Mouse (Mus musculus) intestine, postnatal 0 days (tissue): ENCODE measurements around the gene Prpsap1. TPM values are rescaled to one million over a fixed set of nuclear protein-coding genes. Genes with fewer than 3 reads are reported as not detected.

Source experiments
- ATAC-seq: fragments of 200-750 bp; cut with Nextera tagmentation; 2 replicates; pipeline ENCODE4 v1.8.0; 2017; ENCODE audit warnings: mild to moderate bottlenecking, moderate TSS enrichment, moderate library complexity
- H3K27ac ChIP-seq: fragments of 300-500 bp; sonication (generic); 2 replicates; pipeline ENCODE4 v1.5.1; 2014; ENCODE audit warnings: mild to moderate bottlenecking, low read depth, low read length, moderate library complexity
- H3K27me3 ChIP-seq: fragments of 300-500 bp; sonication (generic); replicated peaks from 2 replicates; pipeline ENCODE4 v1.6.1; 2014; ENCODE audit warnings: low read length, mixed read lengths; ENCODE audit not compliant: control insufficient read depth, insufficient read depth
- H3K36me3 ChIP-seq: fragments of 300-500 bp; sonication (generic); 2 replicates; pipeline ENCODE4 v1.6.1; 2014; ENCODE audit warnings: mild to moderate bottlenecking, moderate library complexity; ENCODE audit not compliant: control insufficient read depth, insufficient read depth
- H3K4me1 ChIP-seq: fragments of 300-500 bp; sonication (generic); replicated peaks from 2 replicates; pipeline ENCODE4 v1.6.1; 2014; ENCODE audit warnings: antibody characterized with exemption, low read length, mixed read lengths; ENCODE audit not compliant: control insufficient read depth, insufficient read depth
- H3K4me2 ChIP-seq: fragments of 300-500 bp; sonication (generic); replicated peaks from 2 replicates; pipeline ENCODE4 v1.6.1; 2014; ENCODE audit warnings: low read depth, mild to moderate bottlenecking, moderate library complexity
- H3K4me3 ChIP-seq: fragments of 300-500 bp; sonication (generic); 2 replicates; pipeline ENCODE4 v1.5.1; 2014; ENCODE audit warnings: low read depth, low read length
- H3K9ac ChIP-seq: fragments of 300-500 bp; sonication (generic); 2 replicates; pipeline ENCODE4 v1.6.1; 2014; ENCODE audit warnings: mild to moderate bottlenecking, low read depth, low read length
- H3K9me3 ChIP-seq: fragments of 300-500 bp; sonication (generic); 2 replicates; pipeline ENCODE4 v1.6.1; 2016; ENCODE audit warnings: mixed run types; ENCODE audit not compliant: control insufficient read depth
- CTCF ChIP-seq: sonication (generic); IDR thresholded peaks from 2 replicates; pipeline ENCODE4 v1.5.1; 2016; ENCODE audit warnings: low read depth, mild to moderate bottlenecking, control low read depth, antibody characterized with exemption, moderate library complexity
- WGBS: fragments of 180-500 bp; shearing (Covaris S2); extraction: QIAGEN DNeasy Blood & Tissue Kit; methylation state at CpG from one replicate; pipeline ENCODE4 v1.1.7; 2014; 5-methylcytosine and 5-hydroxymethylcytosine counted together
- polyA plus RNA-seq: library from polyadenylated mRNA; unstranded; fragments of >200 nt; fragmentation: Nextera tagmentation; extraction: Ambion mirVana; gene quantifications from 2 replicates; pipeline ENCODE4 v1.2.1, GENCODE M21; 2015

The Prpsap1 gene
- polyA plus RNA-seq, 1 experiment from 2014 or later, result 177 TPM

GRCm38 (mm10) chr11:116424621-116425407 is 69.2 kb downstream of the Prpsap1 start:
- Histone ChIP-seq H3K9ac (no peak overlapping the region), H3K4me3 (no peak overlapping the region), H3K27me3 (no peaks in the 10 kb centered on the region), H3K9me3 (no peaks in the 10 kb centered on the region), H3K4me1 (0 out of 2 replicates have a peak, but pooled peaks cover 5% of the 10 kb centered on the region), H3K27ac (peak overlapping the region; percentile 23; the same call in 1 of the 2 replicates), H3K36me3 (no peaks in the 10 kb centered on the region), H3K4me2 (no peak overlapping the region)
- WGBS, result 41% methylated on average over 8 of the region's 8 CpGs
- TF ChIP-seq CTCF, result no peak
- ATAC-seq, result no peak

GRCm38 (mm10) chr11:116423782-116424620 is 70.0 kb downstream of the Prpsap1 start:
- peak overlapping the region; percentile 23; the same call in 1 of the 2 replicates for H3K27ac ChIP-seq
- no peak overlapping the region for H3K4me3 ChIP-seq
- no peak for ATAC-seq
- 0 out of 2 replicates have a peak, but pooled peaks cover 5% of the 10 kb centered on the region for H3K4me1 ChIP-seq
- no peaks in the 10 kb centered on the region for H3K36me3 ChIP-seq
- H3K4me2 ChIP-seq, result no peak overlapping the region
- H3K9me3 ChIP-seq, result no peaks in the 10 kb centered on the region
- no peak for TF ChIP-seq CTCF
- 50% methylated on average over 10 of the region's 10 CpGs for WGBS
- no peaks in the 10 kb centered on the region for H3K27me3 ChIP-seq
- H3K9ac ChIP-seq, result no peak overlapping the region

- TF ChIP-seq CTCF, result no peak
- H3K36me3 ChIP-seq, result no peaks in the 10 kb centered on the region
- no peak overlapping the region for H3K27ac ChIP-seq
- 85% methylated on average over 6 of the region's 6 CpGs for WGBS
- H3K4me2 ChIP-seq, result no peak overlapping the region
- 0 out of 2 replicates have a peak, but pooled peaks cover 5% of the 10 kb centered on the region for H3K4me1 ChIP-seq
- H3K4me3 ChIP-seq, result no peak overlapping the region
- H3K27me3 ChIP-seq, result no peaks in the 10 kb centered on the region
- no peaks in the 10 kb centered on the region for H3K9me3 ChIP-seq
- H3K9ac ChIP-seq, result no peak overlapping the region
- no peak for ATAC-seq
Measured at GRCm38 (mm10) chr11:116423214-116423613, 70.8 kb downstream of the Prpsap1 start.

GRCm38 (mm10) chr11:116422562-116422961 is 71.4 kb downstream of the Prpsap1 start:
- ATAC-seq, result no peak
- H3K4me2 ChIP-seq, result no peak overlapping the region
- no peak overlapping the region for H3K4me3 ChIP-seq
- no peak for TF ChIP-seq CTCF
- H3K27ac ChIP-seq, result no peak overlapping the region
- H3K4me1 ChIP-seq, result 0 out of 2 replicates have a peak, but pooled peaks cover 5% of the 10 kb centered on the region
- H3K9ac ChIP-seq, result no peak overlapping the region
- H3K9me3 ChIP-seq, result no peaks in the 10 kb centered on the region
- 100% methylated on average over 2 of the region's 2 CpGs for WGBS
- no peaks in the 10 kb centered on the region for H3K36me3 ChIP-seq
- H3K27me3 ChIP-seq, result no peaks in the 10 kb centered on the region

- no peak for ATAC-seq
- H3K36me3 ChIP-seq, result no peaks in the 10 kb centered on the region
- no peaks in the 10 kb centered on the region for H3K9me3 ChIP-seq
- no peak for TF ChIP-seq CTCF
- peaks cover 5% of the 10 kb centered on the region; the same call in 1 of the 2 replicates for H3K4me1 ChIP-seq
- no peak overlapping the region for H3K27ac ChIP-seq
- H3K4me3 ChIP-seq, result no peak overlapping the region
- H3K4me2 ChIP-seq, result no peak overlapping the region
- no peak overlapping the region for H3K9ac ChIP-seq
- H3K27me3 ChIP-seq, result no peaks in the 10 kb centered on the region
- 55% methylated on average over 6 of the region's 6 CpGs for WGBS
Measured at GRCm38 (mm10) chr11:116421102-116421501, 72.9 kb downstream of the Prpsap1 start.

Other genes starting within 250 kb of the Prpsap1 start
- 45.2 and 48.7 TPM in 2 replicates for gene Srp68, start 220.0 kb downstream of the Prpsap1 start, polyA plus RNA-seq
- gene Galr2, start 213.3 kb downstream of the Prpsap1 start, polyA plus RNA-seq, result 0.10 and 0.29 TPM in 2 replicates
- 44.6 and 49.2 TPM in 2 replicates for gene Exoc7, start 187.0 kb downstream of the Prpsap1 start, polyA plus RNA-seq
- gene Foxj1, start 158.8 kb downstream of the Prpsap1 start, polyA plus RNA-seq, result 0.09 TPM in 1 of 2 replicates, not detected in the other
- 4.9 and 6.6 TPM in 2 replicates for gene Rnf157, start 81.2 kb downstream of the Prpsap1 start, polyA plus RNA-seq
- 60.2 and 60.6 TPM in 2 replicates for gene Ubald2, start 60.1 kb downstream of the Prpsap1 start, polyA plus RNA-seq
- 0.14 TPM in 1 of 2 replicates, not detected in the other for gene Qrich2, start 28.0 kb downstream of the Prpsap1 start, polyA plus RNA-seq
- 2.5 and 3.3 TPM in 2 replicates for gene Sphk1, start 36.7 kb upstream of the Prpsap1 start, polyA plus RNA-seq
- gene Ube2o, start 87.2 kb upstream of the Prpsap1 start, polyA plus RNA-seq, result 3.7 and 4.8 TPM in 2 replicates
- not detected in 2 replicates for gene Aanat, start 92.2 kb upstream of the Prpsap1 start, polyA plus RNA-seq
- 7.6 and 8.4 TPM in 2 replicates for gene Rhbdf2, start 132.8 kb upstream of the Prpsap1 start, polyA plus RNA-seq
- gene Prcd, start 159.3 kb upstream of the Prpsap1 start, polyA plus RNA-seq, result 0.84 and 1.1 TPM in 2 replicates
- 17.5 and 20.2 TPM in 2 replicates for gene Cygb, start 160.1 kb upstream of the Prpsap1 start, polyA plus RNA-seq